Mouse (Mus musculus): ENCODE measurements around the gene Vps37d. TPM values are rescaled to one million over a fixed set of nuclear protein-coding genes. Genes with fewer than 3 reads are reported as not detected.

The Vps37d gene
- polyA plus RNA-seq, 1 experiment from 2014 or later: 3.3 TPM

GRCm38 (mm10) chr5:135079578-135079977 lies 1.5 kb upstream of the Vps37d start:
- no peaks in the 10 kb centered on the region for H3K4me1 ChIP-seq (replicated peaks; ENCODE audit: control insufficient read depth, insufficient read depth)
- no peaks in the 10 kb centered on the region for H3K27me3 ChIP-seq (ENCODE audit: control insufficient read depth, insufficient read depth, low read length)
- no peak overlapping the region for H3K9ac ChIP-seq (ENCODE audit: low read length)
- TF ChIP-seq CTCF (IDR thresholded peaks at IDR 0.05; ENCODE audit: low read depth): no peak
- no peak for TF ChIP-seq EP300 (optimal IDR thresholded peaks at IDR 0.05)
- no peak overlapping the region for H3K27ac ChIP-seq (replicated peaks)
- ATAC-seq (ENCODE audit: low FRiP score, low TSS enrichment) (no peak), DNase-seq (ENCODE audit: low spot score) (no peak)
- 91% methylated on average over 2 of the region's 2 CpGs for WGBS
- no peak overlapping the region for H3K4me3 ChIP-seq (ENCODE audit: low read depth, low read length)
- H3K36me3 ChIP-seq (ENCODE audit: control insufficient read depth, insufficient read depth, low read length): no peaks in the 10 kb centered on the region
- H3K4me2 ChIP-seq (replicated peaks; ENCODE audit: low read depth): no peak overlapping the region
- no peaks in the 10 kb centered on the region for H3K9me3 ChIP-seq (ENCODE audit: control insufficient read depth, low read length)

- under 1% methylated on average over 11 of the region's 11 CpGs for WGBS
- no peak for TF ChIP-seq CTCF (IDR thresholded peaks at IDR 0.05; ENCODE audit: low read depth)
- no peak for TF ChIP-seq EP300 (optimal IDR thresholded peaks at IDR 0.05)
- no peak overlapping the region; the same call in 1 of the 2 replicates for H3K9ac ChIP-seq (ENCODE audit: low read length)
- no peaks in the 10 kb centered on the region for H3K4me1 ChIP-seq (replicated peaks; ENCODE audit: control insufficient read depth, insufficient read depth)
- H3K4me3 ChIP-seq (ENCODE audit: low read depth, low read length): peak overlapping the region; percentile 80
- ATAC-seq (ENCODE audit: low FRiP score, low TSS enrichment): no peak
- H3K36me3 ChIP-seq (ENCODE audit: control insufficient read depth, insufficient read depth, low read length): no peaks in the 10 kb centered on the region
- DNase-seq (ENCODE audit: low spot score): no peak
- H3K27ac ChIP-seq (replicated peaks): no peak overlapping the region
- no peaks in the 10 kb centered on the region for H3K27me3 ChIP-seq (ENCODE audit: control insufficient read depth, insufficient read depth, low read length)
- H3K9me3 ChIP-seq (ENCODE audit: control insufficient read depth, low read length): no peaks in the 10 kb centered on the region
- H3K4me2 ChIP-seq (replicated peaks; ENCODE audit: low read depth): peak overlapping the region; percentile 94
These were observed 380 bp upstream of the Vps37d start for GRCm38 (mm10) chr5:135078482-135078810.

- TF ChIP-seq CTCF (IDR thresholded peaks at IDR 0.05; ENCODE audit: low read depth) (no peak), EP300 (optimal IDR thresholded peaks at IDR 0.05) (no peak)
- H3K36me3 ChIP-seq (ENCODE audit: control insufficient read depth, insufficient read depth, low read length): no peaks in the 10 kb centered on the region
- no peaks in the 10 kb centered on the region for H3K9me3 ChIP-seq (ENCODE audit: control insufficient read depth, low read length)
- ATAC-seq (ENCODE audit: low FRiP score, low TSS enrichment) (peak; percentile 22; the same call in 1 of the 2 replicates), DNase-seq (ENCODE audit: low spot score) (peak; percentile 29)
- 17% methylated on average over 14 of the region's 14 CpGs for WGBS
- no peaks in the 10 kb centered on the region for H3K27me3 ChIP-seq (ENCODE audit: control insufficient read depth, insufficient read depth, low read length)
- peak overlapping the region; percentile 90 for H3K9ac ChIP-seq (ENCODE audit: low read length)
- no peaks in the 10 kb centered on the region for H3K4me1 ChIP-seq (replicated peaks; ENCODE audit: control insufficient read depth, insufficient read depth)
- H3K4me2 ChIP-seq (replicated peaks; ENCODE audit: low read depth): peak overlapping the region; percentile 94
- no peak overlapping the region for H3K27ac ChIP-seq (replicated peaks)
- peak overlapping the region; percentile 80 for H3K4me3 ChIP-seq (ENCODE audit: low read depth, low read length)
These were observed 1.0 kb downstream of the Vps37d start for GRCm38 (mm10) chr5:135076931-135077505.

- no peaks in the 10 kb centered on the region for H3K4me1 ChIP-seq (replicated peaks; ENCODE audit: control insufficient read depth, insufficient read depth)
- H3K9ac ChIP-seq (ENCODE audit: low read length): no peak overlapping the region
- 78% methylated on average over 14 of the region's 14 CpGs for WGBS
- H3K27ac ChIP-seq (replicated peaks): no peak overlapping the region
- no peak overlapping the region for H3K4me3 ChIP-seq (ENCODE audit: low read depth, low read length)
- no peaks in the 10 kb centered on the region for H3K27me3 ChIP-seq (ENCODE audit: control insufficient read depth, insufficient read depth, low read length)
- TF ChIP-seq EP300 (optimal IDR thresholded peaks at IDR 0.05) (no peak), CTCF (IDR thresholded peaks at IDR 0.05; ENCODE audit: low read depth) (no peak)
- H3K36me3 ChIP-seq (ENCODE audit: control insufficient read depth, insufficient read depth, low read length): no peaks in the 10 kb centered on the region
- H3K9me3 ChIP-seq (ENCODE audit: control insufficient read depth, low read length): no peaks in the 10 kb centered on the region
- ATAC-seq (ENCODE audit: low FRiP score, low TSS enrichment) (no peak), DNase-seq (ENCODE audit: low spot score) (no peak)
- no peak overlapping the region for H3K4me2 ChIP-seq (replicated peaks; ENCODE audit: low read depth)
These were observed 1.7 kb downstream of the Vps37d start for GRCm38 (mm10) chr5:135076368-135076767.

DNA sequence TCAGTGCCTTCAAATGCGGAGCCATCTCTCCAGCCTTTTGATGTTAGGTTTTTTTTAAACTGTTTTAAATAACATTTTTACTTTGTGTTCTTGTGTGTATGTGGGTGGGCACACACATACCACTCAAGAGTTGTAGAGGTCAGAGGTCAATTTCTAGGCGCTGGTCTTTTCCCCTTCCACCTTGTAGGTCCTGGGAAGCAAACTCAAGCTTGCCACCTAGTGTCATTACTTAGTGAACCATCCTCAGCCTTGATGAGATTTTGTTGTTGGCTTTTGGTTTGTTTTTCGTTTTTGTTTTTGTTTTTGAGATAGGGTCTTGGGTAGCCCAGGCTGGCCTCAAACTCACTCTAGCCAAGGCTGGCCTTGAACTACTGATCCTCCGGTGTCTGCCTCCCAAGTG lies 2.4 kb downstream of the Vps37d start:
- 61% methylated on average over 4 of the region's 4 CpGs for WGBS
- H3K4me2 ChIP-seq (replicated peaks; ENCODE audit: low read depth): no peak overlapping the region
- no peak overlapping the region for H3K27ac ChIP-seq (replicated peaks)
- H3K9ac ChIP-seq (ENCODE audit: low read length): no peak overlapping the region
- no peaks in the 10 kb centered on the region for H3K36me3 ChIP-seq (ENCODE audit: control insufficient read depth, insufficient read depth, low read length)
- DNase-seq (ENCODE audit: low spot score) (no peak), ATAC-seq (ENCODE audit: low FRiP score, low TSS enrichment) (no peak)
- peak; percentile 42 for TF ChIP-seq CTCF (IDR thresholded peaks at IDR 0.05; ENCODE audit: low read depth)
- TF ChIP-seq EP300 (optimal IDR thresholded peaks at IDR 0.05): no peak
- H3K4me1 ChIP-seq (replicated peaks; ENCODE audit: control insufficient read depth, insufficient read depth): no peaks in the 10 kb centered on the region
- no peaks in the 10 kb centered on the region for H3K27me3 ChIP-seq (ENCODE audit: control insufficient read depth, insufficient read depth, low read length)
- H3K9me3 ChIP-seq (ENCODE audit: control insufficient read depth, low read length): no peaks in the 10 kb centered on the region
- no peak overlapping the region for H3K4me3 ChIP-seq (ENCODE audit: low read depth, low read length)

DNA sequence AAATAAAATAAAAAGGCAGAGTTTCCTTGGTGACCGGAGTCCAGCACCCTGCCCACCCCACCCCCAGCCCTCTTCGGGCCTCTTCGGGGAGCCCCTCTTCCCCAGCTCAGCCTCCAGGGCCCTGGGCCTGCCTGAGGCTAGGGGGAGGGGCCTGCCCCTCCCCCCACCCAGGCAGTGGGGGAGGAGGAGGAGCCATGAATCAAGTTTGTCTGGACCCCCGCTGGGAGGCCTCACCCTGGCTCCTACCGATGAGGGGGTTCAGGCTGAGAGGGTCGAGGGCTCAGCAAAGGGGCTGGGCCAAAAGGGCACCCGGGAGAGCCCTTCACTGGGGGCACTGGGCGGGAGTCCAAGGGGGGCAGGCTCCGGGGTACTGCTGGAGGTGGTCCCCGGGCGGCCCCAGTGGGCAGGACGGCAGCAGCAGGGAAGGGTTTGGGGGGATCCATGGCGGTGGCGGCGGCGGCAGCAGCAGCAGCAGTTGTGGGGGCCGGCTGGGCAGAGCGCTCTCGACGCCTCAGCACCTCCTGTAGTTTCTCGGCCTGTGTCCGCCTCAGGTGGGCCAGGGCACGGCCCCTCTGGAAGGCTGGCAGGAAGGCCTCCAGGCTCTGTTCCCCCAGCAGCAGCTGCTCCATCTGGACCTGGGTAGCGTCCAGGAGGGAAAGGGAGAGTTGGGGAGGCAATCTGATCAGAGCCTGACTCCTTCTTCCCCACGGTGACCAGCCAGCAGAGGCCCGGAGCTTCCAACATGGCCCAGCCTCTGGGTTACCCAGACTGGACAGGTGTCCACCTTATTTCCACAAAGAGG lies 4.5 kb downstream of the Vps37d start:
- WGBS: 34% methylated on average over 18 of the region's 26 CpGs

More for the DNA sequence above, 4.5 kb downstream of the Vps37d start:
- Histone ChIP-seq H3K4me2 (replicated peaks; ENCODE audit: low read depth) (no peak overlapping the region), H3K4me1 (replicated peaks; ENCODE audit: control insufficient read depth, insufficient read depth) (no peaks in the 10 kb centered on the region), H3K36me3 (ENCODE audit: control insufficient read depth, insufficient read depth, low read length) (no peaks in the 10 kb centered on the region), H3K4me3 (ENCODE audit: low read depth, low read length) (no peak overlapping the region), H3K9ac (ENCODE audit: low read length) (peak overlapping the region; percentile 2; the same call in 1 of the 2 replicates), H3K27me3 (ENCODE audit: control insufficient read depth, insufficient read depth, low read length) (no peaks in the 10 kb centered on the region), H3K27ac (replicated peaks) (no peak overlapping the region), H3K9me3 (ENCODE audit: control insufficient read depth, low read length) (no peaks in the 10 kb centered on the region)
- TF ChIP-seq CTCF (IDR thresholded peaks at IDR 0.05; ENCODE audit: low read depth) (no peak), EP300 (optimal IDR thresholded peaks at IDR 0.05) (no peak)
- ATAC-seq (ENCODE audit: low FRiP score, low TSS enrichment) (no peak), DNase-seq (ENCODE audit: low spot score) (no peak)
